Mouse (Mus musculus): ENCODE measurements around the gene Gabbr2. TPM values are rescaled to one million over a fixed set of nuclear protein-coding genes. Genes with fewer than 3 reads are reported as not detected.

The Gabbr2 gene
- polyA plus RNA-seq, 1 experiment from 2014 or later = 0.11 TPM

Other genes with a start within 250 kb of the Gabbr2 start
- 0.08 and 0.12 TPM in 2 replicates for gene Anks6, start 65.6 kb upstream of the Gabbr2 start, polyA plus RNA-seq (2015; fragmentation: Nextera tagmentation; extraction: Ambion mirVana)
- gene Galnt12, start 100.0 kb upstream of the Gabbr2 start, polyA plus RNA-seq (2015; fragmentation: Nextera tagmentation; extraction: Ambion mirVana) = 0.54 and 0.60 TPM in 2 replicates
- 0.30 and 0.57 TPM in 2 replicates for gene Col15a1, start 216.3 kb upstream of the Gabbr2 start, polyA plus RNA-seq (2015; fragmentation: Nextera tagmentation; extraction: Ambion mirVana)

Data from liver, embryonic 16.5 days (tissue).